Mouse (Mus musculus) forebrain, embryonic 16.5 days (tissue): Measurements from ENCODE around the gene Aurkb. TPM values are rescaled to one million over a fixed set of nuclear protein-coding genes. Genes with fewer than 3 reads are reported as not detected.
A peak's percentile ranks its signal among the peaks of the same experiment; 100 is the strongest.

ENCODE experiments used
- ATAC-seq: fragments of 200-750 bp; cut with Nextera tagmentation; 2 replicates; pipeline ENCODE4 v1.8.0; 2017; ENCODE audit warnings: mild to moderate bottlenecking, moderate library complexity
- H3K27ac ChIP-seq: fragments of 300-500 bp; sonication (generic); 2 replicates; pipeline ENCODE4 v1.5.1; 2014; ENCODE audit warnings: low read length, control low read depth
- H3K27me3 ChIP-seq: fragments of 300-500 bp; sonication (generic); replicated peaks from 2 replicates; pipeline ENCODE4 v1.6.1; 2014; ENCODE audit warnings: low read length; ENCODE audit not compliant: control insufficient read depth, insufficient read depth
- H3K36me3 ChIP-seq: fragments of 300-500 bp; sonication (generic); 2 replicates; pipeline ENCODE4 v1.6.1; 2014; ENCODE audit not compliant: control insufficient read depth, insufficient read depth
- H3K4me1 ChIP-seq: fragments of 300-500 bp; sonication (generic); replicated peaks from 2 replicates; pipeline ENCODE4 v1.6.1; 2014; ENCODE audit warnings: low read length; ENCODE audit not compliant: control insufficient read depth, insufficient read depth
- H3K4me2 ChIP-seq: fragments of 300-500 bp; sonication (generic); 2 replicates; pipeline ENCODE4 v1.6.1; 2014; ENCODE audit warnings: mild to moderate bottlenecking, low read length, control low read depth
- H3K4me3 ChIP-seq: fragments of 300-500 bp; sonication (generic); replicated peaks from 2 replicates; pipeline ENCODE4 v1.5.1; 2014; ENCODE audit warnings: mild to moderate bottlenecking, low read length, control low read depth
- H3K9ac ChIP-seq: fragments of 300-500 bp; sonication (generic); replicated peaks from 2 replicates; pipeline ENCODE4 v1.6.1; 2014; ENCODE audit warnings: low read depth, low read length, control low read depth
- H3K9me3 ChIP-seq: fragments of 300-500 bp; sonication (generic); 2 replicates; pipeline ENCODE4 v1.6.1; 2016; ENCODE audit warnings: low read length; ENCODE audit not compliant: control insufficient read depth
- WGBS: fragments of 180-500 bp; shearing (Covaris S2); extraction: QIAGEN DNeasy Blood & Tissue Kit; methylation state at CpG from one replicate; pipeline ENCODE4 v1.1.7; 2014; 5-methylcytosine and 5-hydroxymethylcytosine counted together
- polyA plus RNA-seq: library from polyadenylated mRNA; unstranded; fragments of >200 nt; fragmentation: Nextera tagmentation; extraction: Ambion mirVana; gene quantifications from 2 replicates; pipeline ENCODE4 v1.2.1, GENCODE M21; 2015

Gene Aurkb
- polyA plus RNA-seq, 1 experiment from 2014 or later = 56.7 TPM

GRCm38 (mm10) chr11:69034585-69034984 lies 10.9 kb upstream of the Aurkb start:
- H3K4me3 ChIP-seq = no peak overlapping the region
- WGBS = 97% methylated on average over 3 of the region's 3 CpGs
- H3K27me3 ChIP-seq = no peaks in the 10 kb centered on the region
- H3K9me3 ChIP-seq = no peaks in the 10 kb centered on the region
- ATAC-seq = no peak
- H3K9ac ChIP-seq = no peak overlapping the region
- no peak overlapping the region for H3K27ac ChIP-seq
- H3K4me2 ChIP-seq = no peak overlapping the region
- H3K4me1 ChIP-seq = peaks cover 30% of the 10 kb centered on the region
- H3K36me3 ChIP-seq = peaks cover 26% of the 10 kb centered on the region

DNA sequence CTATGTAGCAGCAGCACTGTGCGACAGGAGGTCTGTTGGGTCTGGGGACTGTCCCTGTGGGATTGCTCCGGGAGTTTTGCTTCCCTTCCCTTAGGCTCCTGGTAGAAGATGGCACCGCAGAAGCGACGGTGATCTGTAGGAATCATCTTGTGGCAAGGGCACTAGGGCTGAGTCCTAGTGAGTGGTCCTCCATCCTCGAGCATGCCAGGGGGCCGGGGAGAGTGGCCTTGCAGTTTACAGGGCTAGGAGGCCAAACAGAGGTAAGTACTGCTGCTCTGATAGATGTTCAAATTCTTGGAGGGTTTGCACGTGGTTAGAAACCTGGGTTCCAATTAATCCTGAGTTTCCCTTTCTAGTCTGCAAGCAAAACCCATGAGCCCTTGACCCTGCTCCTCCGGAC lies 10.0 kb upstream of the Aurkb start:
- 83% methylated on average over 9 of the region's 9 CpGs for WGBS
- H3K9ac ChIP-seq = 0 out of 2 replicates have a peak overlapping the region, but pooled peaks have one; percentile 23
- H3K4me3 ChIP-seq = peak overlapping the region; percentile 70

GRCm38 (mm10) chr11:69035849-69036248 lies 9.6 kb upstream of the Aurkb start:
- Histone ChIP-seq H3K36me3 (peaks cover 15% of the 10 kb centered on the region), H3K27me3 (no peaks in the 10 kb centered on the region), H3K4me3 (peak overlapping the region; percentile 70), H3K9me3 (no peaks in the 10 kb centered on the region), H3K27ac (peak overlapping the region; percentile 71), H3K9ac (peak overlapping the region; percentile 23; the same call in 1 of the 2 replicates), H3K4me1 (peaks cover 30% of the 10 kb centered on the region), H3K4me2 (peak overlapping the region; percentile 51)
- WGBS = 3% methylated on average over 8 of the region's 8 CpGs
- peak; percentile 18; the same call in 1 of the 2 replicates for ATAC-seq

More for the DNA sequence above, 10.0 kb upstream of the Aurkb start:
- no peaks in the 10 kb centered on the region for H3K27me3 ChIP-seq
- peaks cover 20% of the 10 kb centered on the region for H3K36me3 ChIP-seq
- peak overlapping the region; percentile 71 for H3K27ac ChIP-seq
- no peak for ATAC-seq
- no peaks in the 10 kb centered on the region for H3K9me3 ChIP-seq
- peak overlapping the region; percentile 51 for H3K4me2 ChIP-seq
- H3K4me1 ChIP-seq = peaks cover 30% of the 10 kb centered on the region

GRCm38 (mm10) chr11:69036486-69037230 lies 8.8 kb upstream of the Aurkb start:
- Histone ChIP-seq H3K4me3 (peak overlapping the region; percentile 70), H3K4me1 (peaks cover 30% of the 10 kb centered on the region), H3K9ac (peak overlapping the region; percentile 58), H3K27me3 (no peaks in the 10 kb centered on the region), H3K9me3 (no peaks in the 10 kb centered on the region), H3K27ac (peak overlapping the region; percentile 87), H3K36me3 (peaks cover 9% of the 10 kb centered on the region), H3K4me2 (peak overlapping the region; percentile 51)
- ATAC-seq = no peak
- 9% methylated on average over 20 of the region's 20 CpGs for WGBS

DNA sequence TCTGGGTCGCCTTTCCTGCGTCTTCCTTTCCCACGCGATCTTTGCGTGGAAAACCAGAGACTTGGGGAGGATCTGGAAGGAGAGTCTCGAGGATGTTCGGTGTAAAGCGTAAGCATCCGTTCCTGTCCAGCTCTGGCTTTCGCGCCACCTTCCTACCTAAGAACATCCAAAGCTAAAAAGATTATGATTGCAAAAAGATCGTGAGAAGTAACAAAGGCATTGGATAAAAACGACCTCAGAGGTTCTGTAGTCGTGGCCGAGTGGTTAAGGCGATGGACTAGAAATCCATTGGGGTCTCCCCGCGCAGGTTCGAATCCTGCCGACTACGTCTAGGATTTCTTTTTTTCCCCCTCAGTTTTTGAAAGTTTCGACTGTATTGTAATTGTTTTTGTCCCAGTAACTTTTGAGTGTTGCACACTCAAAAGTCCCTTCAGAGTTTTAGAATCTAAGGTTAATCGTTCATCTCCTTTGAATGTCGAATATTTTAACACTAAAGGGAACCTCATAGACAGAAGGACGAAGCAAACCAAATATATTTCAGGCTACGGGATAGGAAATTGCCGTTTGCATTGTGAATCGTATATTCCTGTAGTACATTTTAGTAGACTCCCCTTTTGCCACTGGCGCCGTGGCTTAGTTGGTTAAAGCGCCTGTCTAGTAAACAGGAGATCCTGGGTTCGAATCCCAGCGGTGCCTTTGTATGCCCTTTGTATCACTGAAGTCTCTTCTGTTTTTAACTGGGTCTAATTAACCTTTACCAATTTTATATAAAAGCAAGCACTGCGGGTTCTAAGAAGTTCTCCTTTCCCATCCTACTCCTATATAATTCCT lies 8.0 kb upstream of the Aurkb start:
- Histone ChIP-seq H3K4me1 (peaks cover 30% of the 10 kb centered on the region), H3K27ac (peak overlapping the region; percentile 87), H3K4me2 (peak overlapping the region; percentile 51), H3K9ac (peak overlapping the region; percentile 58), H3K36me3 (peaks cover 3% of the 10 kb centered on the region), H3K4me3 (peak overlapping the region; percentile 70), H3K9me3 (no peaks in the 10 kb centered on the region), H3K27me3 (no peaks in the 10 kb centered on the region)
- WGBS = under 1% methylated on average over 34 of the region's 34 CpGs
- peak; percentile 29 for ATAC-seq

GRCm38 (mm10) chr11:69038173-69038572 lies 7.3 kb upstream of the Aurkb start:
- 67% methylated on average over 5 of the region's 5 CpGs for WGBS
- Histone ChIP-seq H3K27ac (no peak overlapping the region), H3K4me3 (no peak overlapping the region)

GRCm38 (mm10) chr11:69046395-69046774 lies 938 bp downstream of the Aurkb start:
- Histone ChIP-seq H3K4me1 (peaks cover 15% of the 10 kb centered on the region), H3K9me3 (no peaks in the 10 kb centered on the region), H3K36me3 (no peaks in the 10 kb centered on the region), H3K27ac (no peak overlapping the region), H3K9ac (peak overlapping the region; percentile 42), H3K4me2 (peak overlapping the region; percentile 96), H3K4me3 (peak overlapping the region; percentile 65), H3K27me3 (no peaks in the 10 kb centered on the region)
- ATAC-seq = no peak
- 15% methylated on average over 9 of the region's 9 CpGs for WGBS

More at GRCm38 (mm10) chr11:69038173-69038572, 7.3 kb upstream of the Aurkb start:
- ATAC-seq = no peak
- H3K9ac ChIP-seq = no peak overlapping the region
- peaks cover 30% of the 10 kb centered on the region for H3K4me1 ChIP-seq
- no peaks in the 10 kb centered on the region for H3K27me3 ChIP-seq
- no peaks in the 10 kb centered on the region for H3K9me3 ChIP-seq
- H3K36me3 ChIP-seq = no peaks in the 10 kb centered on the region; the same call in 1 of the 2 replicates
- no peak overlapping the region for H3K4me2 ChIP-seq

DNA sequence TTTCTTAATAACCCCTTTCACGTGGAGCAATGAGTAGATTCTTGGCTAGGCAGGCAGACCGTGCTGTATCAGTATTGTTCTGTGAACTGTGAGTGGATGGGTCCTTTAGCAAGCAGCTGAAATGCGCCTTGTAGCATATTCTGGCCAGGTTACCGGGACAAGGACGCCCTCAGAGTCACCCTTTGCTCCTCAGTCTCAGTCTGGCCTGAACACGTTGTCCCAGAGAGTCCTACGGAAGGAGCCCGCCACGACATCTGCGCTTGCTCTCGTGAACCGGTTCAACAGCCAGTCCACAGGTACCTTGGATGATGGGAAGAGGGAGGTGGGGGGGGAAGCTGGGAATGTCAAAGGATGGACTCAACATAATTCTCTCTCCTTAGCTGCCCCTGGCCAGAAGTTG lies 2.1 kb downstream of the Aurkb start:
- no peak for ATAC-seq
- Histone ChIP-seq H3K4me1 (peaks cover 15% of the 10 kb centered on the region), H3K9ac (no peak overlapping the region), H3K27ac (no peak overlapping the region), H3K4me2 (peak overlapping the region; percentile 14; the same call in 1 of the 2 replicates), H3K27me3 (no peaks in the 10 kb centered on the region), H3K4me3 (no peak overlapping the region), H3K36me3 (no peaks in the 10 kb centered on the region), H3K9me3 (no peaks in the 10 kb centered on the region)
- WGBS = 87% methylated on average over 12 of the region's 12 CpGs

GRCm38 (mm10) chr11:69048151-69048550 lies 2.7 kb downstream of the Aurkb start:
- H3K36me3 ChIP-seq = no peaks in the 10 kb centered on the region
- no peaks in the 10 kb centered on the region for H3K27me3 ChIP-seq
- no peak for ATAC-seq
- 91% methylated on average over 14 of the region's 14 CpGs for WGBS
- no peak overlapping the region for H3K4me2 ChIP-seq
- H3K27ac ChIP-seq = no peak overlapping the region
- no peaks in the 10 kb centered on the region for H3K9me3 ChIP-seq
- peaks cover 15% of the 10 kb centered on the region for H3K4me1 ChIP-seq
- H3K4me3 ChIP-seq = no peak overlapping the region
- no peak overlapping the region for H3K9ac ChIP-seq
